Mouse (Mus musculus): ENCODE measurements at regions not wholly inside any gene's neighbourhood (a gene's known extent, or its start where the extent isn't known, plus 50 kb on each side); places are given as distances from the start of the nearest gene placed in this dataset.

- no peak for ATAC-seq (ENCODE audit: low read depth)
- WGBS (ENCODE audit: insufficient replicate concordance) = 48% methylated on average over 5 of the region's 5 CpGs
- no peak overlapping the region for H3K9ac ChIP-seq (ENCODE audit: low read depth, low read length)
These were observed 283.6 kb downstream of the Elavl2 start for GRCm38 (mm10) chr4:91116807-91117609.

GRCm38 (mm10) chr4:91111684-91112681 lies 288.6 kb downstream of the Elavl2 start:
- no peak overlapping the region for H3K4me2 ChIP-seq (ENCODE audit: low read depth, low read length)
- WGBS (ENCODE audit: insufficient replicate concordance) = 63% methylated on average over 11 of the region's 11 CpGs
- no peaks in the 10 kb centered on the region for H3K36me3 ChIP-seq (ENCODE audit: control insufficient read depth, insufficient read depth)

More at GRCm38 (mm10) chr4:91116807-91117609, 283.6 kb downstream of the Elavl2 start:
- H3K27ac ChIP-seq (ENCODE audit: low read length) = no peak overlapping the region
- no peaks in the 10 kb centered on the region for H3K9me3 ChIP-seq (replicated peaks; ENCODE audit: control insufficient read depth, low read length)
- H3K4me2 ChIP-seq (ENCODE audit: low read depth, low read length) = no peak overlapping the region
- no peaks in the 10 kb centered on the region for H3K36me3 ChIP-seq (ENCODE audit: control insufficient read depth, insufficient read depth)
- no peak overlapping the region for H3K4me3 ChIP-seq (ENCODE audit: low read depth, low read length)
- H3K27me3 ChIP-seq (ENCODE audit: control insufficient read depth, insufficient read depth, low read depth, low read length) = no peaks in the 10 kb centered on the region
- no peaks in the 10 kb centered on the region for H3K4me1 ChIP-seq (ENCODE audit: control insufficient read depth, low read depth, low read length)

GRCm38 (mm10) chr4:91096086-91096485 lies 304.5 kb downstream of the Elavl2 start:
- ATAC-seq (ENCODE audit: low read depth) = no peak
- Histone ChIP-seq H3K36me3 (ENCODE audit: control insufficient read depth, insufficient read depth) (no peaks in the 10 kb centered on the region), H3K4me2 (ENCODE audit: low read depth, low read length) (no peak overlapping the region), H3K27ac (ENCODE audit: low read length) (no peak overlapping the region), H3K4me1 (ENCODE audit: control insufficient read depth, low read depth, low read length) (no peaks in the 10 kb centered on the region), H3K9ac (ENCODE audit: low read depth, low read length) (no peak overlapping the region), H3K9me3 (replicated peaks; ENCODE audit: control insufficient read depth, low read length) (no peaks in the 10 kb centered on the region; the same call in 1 of the 2 replicates), H3K27me3 (ENCODE audit: control insufficient read depth, insufficient read depth, low read depth, low read length) (no peaks in the 10 kb centered on the region), H3K4me3 (ENCODE audit: low read depth, low read length) (no peak overlapping the region)

More at GRCm38 (mm10) chr4:91111684-91112681, 288.6 kb downstream of the Elavl2 start:
- no peaks in the 10 kb centered on the region for H3K4me1 ChIP-seq (ENCODE audit: control insufficient read depth, low read depth, low read length)
- no peak for ATAC-seq (ENCODE audit: low read depth)
- H3K9ac ChIP-seq (ENCODE audit: low read depth, low read length) = no peak overlapping the region
- no peaks in the 10 kb centered on the region for H3K9me3 ChIP-seq (replicated peaks; ENCODE audit: control insufficient read depth, low read length)
- H3K4me3 ChIP-seq (ENCODE audit: low read depth, low read length) = no peak overlapping the region
- H3K27ac ChIP-seq (ENCODE audit: low read length) = no peak overlapping the region
- H3K27me3 ChIP-seq (ENCODE audit: control insufficient read depth, insufficient read depth, low read depth, low read length) = no peaks in the 10 kb centered on the region

- H3K36me3 ChIP-seq (ENCODE audit: control insufficient read depth, insufficient read depth) = no peaks in the 10 kb centered on the region
- no peaks in the 10 kb centered on the region for H3K27me3 ChIP-seq (ENCODE audit: control insufficient read depth, insufficient read depth, low read depth, low read length)
- H3K4me2 ChIP-seq (ENCODE audit: low read depth, low read length) = no peak overlapping the region
- no peak overlapping the region for H3K27ac ChIP-seq (ENCODE audit: low read length)
- no peak for ATAC-seq (ENCODE audit: low read depth)
- no peak overlapping the region for H3K9ac ChIP-seq (ENCODE audit: low read depth, low read length)
- no peaks in the 10 kb centered on the region for H3K4me1 ChIP-seq (ENCODE audit: control insufficient read depth, low read depth, low read length)
- no peaks in the 10 kb centered on the region; the same call in 1 of the 2 replicates for H3K9me3 ChIP-seq (replicated peaks; ENCODE audit: control insufficient read depth, low read length)
- H3K4me3 ChIP-seq (ENCODE audit: low read depth, low read length) = no peak overlapping the region
- WGBS (ENCODE audit: insufficient replicate concordance) = 76% methylated on average over 7 of the region's 7 CpGs
These were observed 306.2 kb downstream of the Elavl2 start for GRCm38 (mm10) chr4:91094382-91094781.

- Histone ChIP-seq H3K9ac (ENCODE audit: low read depth, low read length) (no peak overlapping the region), H3K4me2 (ENCODE audit: low read depth, low read length) (no peak overlapping the region), H3K4me1 (ENCODE audit: control insufficient read depth, low read depth, low read length) (no peaks in the 10 kb centered on the region), H3K9me3 (replicated peaks; ENCODE audit: control insufficient read depth, low read length) (no peaks in the 10 kb centered on the region; the same call in 1 of the 2 replicates), H3K36me3 (ENCODE audit: control insufficient read depth, insufficient read depth) (no peaks in the 10 kb centered on the region), H3K4me3 (ENCODE audit: low read depth, low read length) (no peak overlapping the region), H3K27me3 (ENCODE audit: control insufficient read depth, insufficient read depth, low read depth, low read length) (no peaks in the 10 kb centered on the region), H3K27ac (ENCODE audit: low read length) (no peak overlapping the region)
- 62% methylated on average over 4 of the region's 4 CpGs for WGBS (ENCODE audit: insufficient replicate concordance)
- no peak for ATAC-seq (ENCODE audit: low read depth)
These were observed 306.7 kb downstream of the Elavl2 start for GRCm38 (mm10) chr4:91093885-91094284.

GRCm38 (mm10) chr4:91092323-91092722 lies 308.3 kb downstream of the Elavl2 start:
- no peak overlapping the region for H3K4me3 ChIP-seq (ENCODE audit: low read depth, low read length)
- no peak overlapping the region for H3K9ac ChIP-seq (ENCODE audit: low read depth, low read length)
- no peak overlapping the region for H3K27ac ChIP-seq (ENCODE audit: low read length)
- no peak overlapping the region for H3K4me2 ChIP-seq (ENCODE audit: low read depth, low read length)
- no peaks in the 10 kb centered on the region; the same call in 1 of the 2 replicates for H3K9me3 ChIP-seq (replicated peaks; ENCODE audit: control insufficient read depth, low read length)
- no peaks in the 10 kb centered on the region for H3K36me3 ChIP-seq (ENCODE audit: control insufficient read depth, insufficient read depth)
- H3K4me1 ChIP-seq (ENCODE audit: control insufficient read depth, low read depth, low read length) = no peaks in the 10 kb centered on the region
- no peaks in the 10 kb centered on the region for H3K27me3 ChIP-seq (ENCODE audit: control insufficient read depth, insufficient read depth, low read depth, low read length)
- WGBS (ENCODE audit: insufficient replicate concordance) = 70% methylated on average over 8 of the region's 8 CpGs
- ATAC-seq (ENCODE audit: low read depth) = no peak

GRCm38 (mm10) chr4:91091910-91092309 lies 308.7 kb downstream of the Elavl2 start:
- no peak for ATAC-seq (ENCODE audit: low read depth)
- H3K27ac ChIP-seq (ENCODE audit: low read length) = no peak overlapping the region
- no peak overlapping the region for H3K4me3 ChIP-seq (ENCODE audit: low read depth, low read length)
- no peak overlapping the region for H3K4me2 ChIP-seq (ENCODE audit: low read depth, low read length)
- H3K27me3 ChIP-seq (ENCODE audit: control insufficient read depth, insufficient read depth, low read depth, low read length) = no peaks in the 10 kb centered on the region
- no peaks in the 10 kb centered on the region; the same call in 1 of the 2 replicates for H3K9me3 ChIP-seq (replicated peaks; ENCODE audit: control insufficient read depth, low read length)
- no peaks in the 10 kb centered on the region for H3K36me3 ChIP-seq (ENCODE audit: control insufficient read depth, insufficient read depth)
- H3K9ac ChIP-seq (ENCODE audit: low read depth, low read length) = no peak overlapping the region
- WGBS (ENCODE audit: insufficient replicate concordance) = 70% methylated on average over 3 of the region's 3 CpGs
- no peaks in the 10 kb centered on the region for H3K4me1 ChIP-seq (ENCODE audit: control insufficient read depth, low read depth, low read length)

GRCm38 (mm10) chr4:91083950-91084349 lies 316.6 kb downstream of the Elavl2 start:
- no peak overlapping the region for H3K4me2 ChIP-seq (ENCODE audit: low read depth, low read length)
- H3K4me1 ChIP-seq (ENCODE audit: control insufficient read depth, low read depth, low read length) = no peaks in the 10 kb centered on the region
- H3K9ac ChIP-seq (ENCODE audit: low read depth, low read length) = no peak overlapping the region
- H3K27me3 ChIP-seq (ENCODE audit: control insufficient read depth, insufficient read depth, low read depth, low read length) = no peaks in the 10 kb centered on the region
- no peak for ATAC-seq (ENCODE audit: low read depth)
- no peak overlapping the region for H3K27ac ChIP-seq (ENCODE audit: low read length)
- H3K9me3 ChIP-seq (replicated peaks; ENCODE audit: control insufficient read depth, low read length) = no peaks in the 10 kb centered on the region
- H3K4me3 ChIP-seq (ENCODE audit: low read depth, low read length) = no peak overlapping the region
- no peaks in the 10 kb centered on the region for H3K36me3 ChIP-seq (ENCODE audit: control insufficient read depth, insufficient read depth)
- 45% methylated on average over 3 of the region's 3 CpGs for WGBS (ENCODE audit: insufficient replicate concordance)

Data from liver, embryonic 16.5 days (tissue).